Mouse (Mus musculus): ENCODE data around the gene Med10. TPM values are rescaled to one million over a fixed set of nuclear protein-coding genes. Genes with fewer than 3 reads are reported as not detected.

Gene Med10
- polyA plus RNA-seq, 1 experiment = 10.2 TPM

GRCm38 (mm10) chr13:69864911-69865310, 62.7 kb downstream of the Med10 start:
- Histone ChIP-seq H3K27me3 (replicated peaks) (no peaks in the 10 kb centered on the region), H3K36me3 (replicated peaks; ENCODE audit: low read length) (no peaks in the 10 kb centered on the region), H3K9me3 (peaks cover 35% of the 10 kb centered on the region), H3K4me1 (no peaks in the 10 kb centered on the region), H3K4me3 (replicated peaks) (no peak overlapping the region)
- TF ChIP-seq GATA1 (IDR thresholded peaks at IDR 0.05; ENCODE audit: borderline replicate concordance, low read length) (no peak), FLI1 (IDR thresholded peaks at IDR 0.05; ENCODE audit: low read length) (no peak)

Other genes starting within 250 kb of the Med10 start
- gene Srd5a1, start 191.0 kb upstream of the Med10 start, polyA plus RNA-seq (2012; ENCODE audit: insufficient read depth, low replicate concordance) = 1.9 and 3.2 TPM in 2 replicates
- not detected in 2 replicates for gene Ube2ql1, start 62.5 kb upstream of the Med10 start, polyA plus RNA-seq (2012; ENCODE audit: insufficient read depth, low replicate concordance)

Measured in megakaryocyte, embryonic 14.5 days (primary cell).